Mouse (Mus musculus) ES-E14 (cell line): Measurements from ENCODE around the gene Ypel1.

ENCODE experiments used
- CHD2 ChIP-seq: IDR thresholded peaks from 2 replicates; pipeline ENCODE4 v1.6.1; 2014; ENCODE audit warnings: mild to moderate bottlenecking, low read depth, low read length, inconsistent platforms
- ZC3H11A ChIP-seq: IDR thresholded peaks from 2 replicates; pipeline ENCODE4 v1.6.1; 2012; ENCODE audit warnings: low read depth, mild to moderate bottlenecking, inconsistent platforms, low read length, borderline replicate concordance
- ZNF384 ChIP-seq: IDR thresholded peaks from 2 replicates; pipeline ENCODE4 v1.6.1; 2012; ENCODE audit warnings: low read depth, low read length, inconsistent platforms

DNA sequence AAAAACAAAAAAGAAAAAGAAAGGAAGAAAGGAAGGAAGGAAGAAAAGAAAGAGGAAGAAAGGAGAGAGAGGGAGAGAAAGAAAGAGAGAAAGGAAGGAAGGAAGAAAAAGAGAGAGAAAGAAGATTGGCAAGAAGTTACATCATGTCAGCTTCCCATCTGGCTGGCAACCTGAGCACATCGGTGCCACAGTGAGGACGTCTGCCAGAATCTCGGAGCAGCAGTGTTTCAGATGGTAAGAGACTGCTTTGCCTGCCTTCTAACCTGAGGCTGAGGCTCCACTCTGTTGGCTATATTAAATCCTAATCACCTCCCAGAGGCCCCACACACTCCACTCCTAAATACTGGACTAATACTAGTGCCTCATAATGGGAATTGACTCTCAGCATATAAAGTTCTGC lies 15.6 kb upstream of the Ypel1 start:
- TF ChIP-seq ZNF384 (no peak), CHD2 (no peak), ZC3H11A (no peak)
